ENCODE assay signal across 24 mouse cellular contexts in the genomic region with DNA sequence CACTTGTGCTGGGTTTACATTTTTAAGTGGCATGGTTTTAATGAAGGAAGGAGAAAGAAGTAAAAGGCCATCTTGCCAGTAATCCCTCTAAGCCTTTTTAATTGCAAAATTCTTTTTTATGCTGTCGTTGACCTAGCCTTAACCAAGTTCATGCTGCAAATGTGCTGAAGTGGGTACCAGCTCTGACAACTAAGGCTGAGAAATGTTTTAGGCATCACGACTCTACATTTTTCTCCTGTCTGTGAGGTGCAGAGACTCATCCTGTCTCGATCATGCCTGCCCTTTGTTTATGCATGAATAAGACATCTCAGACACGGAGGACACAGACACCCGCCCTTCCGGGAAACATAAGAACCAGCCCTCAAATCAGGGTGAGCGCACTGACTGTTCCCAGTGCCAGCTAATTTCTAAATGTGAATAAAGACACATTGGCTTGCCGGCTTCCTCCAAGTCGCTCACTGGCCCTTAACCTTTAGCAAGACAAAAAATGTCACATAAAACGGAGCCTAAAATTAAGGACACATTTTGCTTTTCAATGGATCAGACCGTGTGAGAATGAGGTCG.
DNase-seq lines count a peak whose midpoint lies in the region; ATAC-seq and TF ChIP-seq lines count a peak whose summit lies in the region.
"Had no signal": no experiment of that assay in that cellular context is flagged by ENCODE, and none has a peak within 500 bp of the region (broad histone marks: within the 10 kb centered on the region; RNA-seq: fewer than 3 reads in every experiment).

No protein-coding gene starts in this region.

- TF ChIP-seq EP300 in lung, postnatal 0 days (IDR thresholded peaks at IDR 0.05) = peak; percentile 45; the same call in 1 of the 2 replicates

- no peak overlapping the region for H3K4me3 ChIP-seq in embryonic facial prominence, embryonic 13.5 days
- no peak overlapping the region for H3K4me3 ChIP-seq in embryonic facial prominence, embryonic 10.5 days
- H3K4me3 ChIP-seq in lung, postnatal 0 days (ENCODE audit: low read depth, low read length) = no peak overlapping the region
- H3K4me3 ChIP-seq in midbrain, embryonic 13.5 days (replicated peaks) = no peak overlapping the region
- H3K4me3 ChIP-seq: limb, embryonic 15.5 days; liver, embryonic 13.5 days; neural tube, embryonic 15.5 days had no signal

- CTCF ChIA-PET in Patski (lab: Charles Lee) = no interaction called here

- no peak for DNase-seq in embryonic facial prominence, embryonic 10.5 days (ENCODE audit: low spot score)
- peak; percentile 19 for DNase-seq in lung, postnatal 0 days (ENCODE audit: low spot score)
- no peak for DNase-seq in lung, postnatal 4 days
- no peak for DNase-seq in Patski (ENCODE audit: low read depth, low spot score)
- no peak for DNase-seq in right cerebral cortex, postnatal 10 days (ENCODE audit: low spot score in 2 of 2)
- DNase-seq: adrenal gland, postnatal 10 days; cerebellum, adult 11 months; cerebellum, adult 9-10 months; gastrocnemius, postnatal 10 days; heart, postnatal 14 days; kidney, adult 11 months; kidney, postnatal 14 days; left cerebral cortex, postnatal 4 days; liver, embryonic 13.5 days; thymus, adult 2 months; thymus, postnatal 36 days had no signal

- H3K27me3 ChIP-seq in embryonic facial prominence, embryonic 13.5 days = no peaks in the 10 kb centered on the region
- H3K27me3 ChIP-seq in embryonic facial prominence, embryonic 10.5 days (replicated peaks; ENCODE audit: low read depth, poor library complexity, severe bottlenecking) = no peaks in the 10 kb centered on the region
- H3K27me3 ChIP-seq in lung, postnatal 0 days (replicated peaks; ENCODE audit: insufficient read depth, low read length) = no peaks in the 10 kb centered on the region
- H3K27me3 ChIP-seq in Patski = no peaks in the 10 kb centered on the region
- no peaks in the 10 kb centered on the region for H3K27me3 ChIP-seq in midbrain, embryonic 13.5 days
- H3K27me3 ChIP-seq: limb, embryonic 15.5 days; liver, embryonic 13.5 days; neural tube, embryonic 15.5 days had no signal

- H3K4me1 ChIP-seq in embryonic facial prominence, embryonic 13.5 days = no peaks in the 10 kb centered on the region; the same call in 1 of the 2 replicates
- peaks cover 17% of the 10 kb centered on the region for H3K4me1 ChIP-seq in embryonic facial prominence, embryonic 10.5 days
- no peaks in the 10 kb centered on the region for H3K4me1 ChIP-seq in lung, postnatal 0 days (ENCODE audit: insufficient read depth, low read depth, low read length)
- H3K4me1 ChIP-seq in midbrain, embryonic 13.5 days (replicated peaks) = peaks cover 16% of the 10 kb centered on the region
- H3K4me1 ChIP-seq: limb, embryonic 15.5 days; liver, embryonic 13.5 days had no signal

- no peak for TF ChIP-seq CTCF in lung, postnatal 0 days (IDR thresholded peaks at IDR 0.05)
- TF ChIP-seq CTCF in Patski (IDR thresholded peaks at IDR 0.05) = no peak

- POLR2A ChIA-PET in Patski (lab: Charles Lee) = no interaction called here

- ATAC-seq in embryonic facial prominence, embryonic 13.5 days (ENCODE audit: insufficient number of reproducible peaks, insufficient read depth, low FRiP score, low TSS enrichment, low read depth) = no peak
- ATAC-seq in lung, postnatal 0 days = peak; percentile 38; the same call in 1 of the 2 replicates
- ATAC-seq in Patski = peak; percentile 51
- 0 out of 2 replicates have a peak, but pooled peaks have one; percentile 53 for ATAC-seq in midbrain, embryonic 13.5 days
- no peak for ATAC-seq in frontal cortex, adult (ENCODE audit: low TSS enrichment)
- ATAC-seq: inflammation-experienced regulatory T-cells, adult 6 months had no signal

- 0 out of 2 replicates have a peak overlapping the region, but pooled peaks have one; percentile 22 for H3K27ac ChIP-seq in embryonic facial prominence, embryonic 13.5 days
- no peak overlapping the region; the same call in 1 of the 2 replicates for H3K27ac ChIP-seq in embryonic facial prominence, embryonic 10.5 days (replicated peaks)
- H3K27ac ChIP-seq in lung, postnatal 0 days (ENCODE audit: low read length) = no peak overlapping the region
- H3K27ac ChIP-seq in midbrain, embryonic 13.5 days = no peak overlapping the region
- H3K27ac ChIP-seq: limb, embryonic 15.5 days; liver, embryonic 13.5 days; macrophage; neural tube, embryonic 15.5 days had no signal

- in situ Hi-C loops in Patski (cut with MboI; ENCODE audit: low pct_unique_long_range_greater_than_20kb) = loop anchor here (25.0 kb wide), 1 partner anchor 1021 kb away; no protein-coding TSS in a partner anchor

- no peaks in the 10 kb centered on the region for H3K36me3 ChIP-seq in embryonic facial prominence, embryonic 13.5 days
- H3K36me3 ChIP-seq in embryonic facial prominence, embryonic 10.5 days (replicated peaks) = no peaks in the 10 kb centered on the region
- H3K36me3 ChIP-seq in lung, postnatal 0 days (ENCODE audit: insufficient read depth, low read length) = no peaks in the 10 kb centered on the region
- no peaks in the 10 kb centered on the region for H3K36me3 ChIP-seq in midbrain, embryonic 13.5 days
- H3K36me3 ChIP-seq: G1E; limb, embryonic 15.5 days; liver, embryonic 13.5 days; neural tube, embryonic 15.5 days had no signal

- H3K9ac ChIP-seq in embryonic facial prominence, embryonic 13.5 days = no peak overlapping the region
- H3K9ac ChIP-seq in lung, postnatal 0 days (replicated peaks; ENCODE audit: low read depth) = no peak overlapping the region
- H3K9ac ChIP-seq in midbrain, embryonic 13.5 days (replicated peaks) = no peak overlapping the region
- H3K9ac ChIP-seq: limb, embryonic 15.5 days; liver, embryonic 13.5 days; neural tube, embryonic 15.5 days had no signal

- 0 out of 2 replicates have a peak, but pooled peaks cover 2% of the 10 kb centered on the region for H3K9me3 ChIP-seq in embryonic facial prominence, embryonic 13.5 days
- H3K9me3 ChIP-seq in embryonic facial prominence, embryonic 10.5 days = no peaks in the 10 kb centered on the region
- H3K9me3 ChIP-seq in lung, postnatal 0 days (ENCODE audit: low read length) = no peaks in the 10 kb centered on the region
- no peaks in the 10 kb centered on the region for H3K9me3 ChIP-seq in midbrain, embryonic 13.5 days
- H3K9me3 ChIP-seq: limb, embryonic 15.5 days; liver, embryonic 13.5 days; neural tube, embryonic 15.5 days had no signal

- H3K4me2 ChIP-seq in embryonic facial prominence, embryonic 13.5 days = no peak overlapping the region
- no peak overlapping the region for H3K4me2 ChIP-seq in lung, postnatal 0 days (replicated peaks; ENCODE audit: low read depth, low read length)
- no peak overlapping the region for H3K4me2 ChIP-seq in midbrain, embryonic 13.5 days (replicated peaks)
- H3K4me2 ChIP-seq: limb, embryonic 15.5 days; liver, embryonic 13.5 days; neural tube, embryonic 15.5 days had no signal

- WGBS in embryonic facial prominence, embryonic 13.5 days = 31% methylated on average over 12 of the region's 12 CpGs
- 36% methylated on average over 12 of the region's 12 CpGs for WGBS in embryonic facial prominence, embryonic 10.5 days
- WGBS in lung, postnatal 0 days = 50% methylated on average over 12 of the region's 12 CpGs
- 20% methylated on average over 12 of the region's 12 CpGs for WGBS in midbrain, embryonic 13.5 days

Comparison
In these comparisons a context has a peak if more than half of its experiments do, and no peak if none do; other contexts are left out.
1. ATAC-seq: peak in lung, postnatal 0 days (single experiment), Patski (single experiment) and midbrain, embryonic 13.5 days (single experiment); none in embryonic facial prominence, embryonic 13.5 days (single experiment) and frontal cortex, adult (single experiment).